Mouse (Mus musculus) kidney, adult 8-10 months (tissue): Measurements from ENCODE around the gene Aff4.

ENCODE experiments used
- DNase-seq, 2 experiments: peaks; one replicate each; pipeline ENCODE4 v3.0.0; 2022

Gene Aff4

DNA sequence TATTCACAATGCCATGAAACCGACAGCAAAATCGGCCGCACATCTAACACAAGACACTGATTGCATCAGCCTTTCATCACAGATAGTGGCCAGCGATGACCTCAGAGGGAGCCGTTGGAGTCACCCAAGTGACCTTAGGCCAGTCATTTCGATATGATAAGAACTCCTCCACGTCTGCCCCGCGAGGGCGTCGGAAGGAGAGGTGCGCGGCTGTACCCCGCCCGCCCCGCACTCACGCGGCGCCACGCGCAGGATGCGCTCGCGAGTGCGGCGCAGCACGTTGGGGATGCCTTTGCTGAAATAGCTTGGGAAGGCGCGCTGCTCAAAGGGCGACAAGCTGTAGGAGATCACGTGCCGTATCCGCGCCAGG lies 79.7 kb downstream of the Aff4 start:
- no peak for DNase-seq

DNA sequence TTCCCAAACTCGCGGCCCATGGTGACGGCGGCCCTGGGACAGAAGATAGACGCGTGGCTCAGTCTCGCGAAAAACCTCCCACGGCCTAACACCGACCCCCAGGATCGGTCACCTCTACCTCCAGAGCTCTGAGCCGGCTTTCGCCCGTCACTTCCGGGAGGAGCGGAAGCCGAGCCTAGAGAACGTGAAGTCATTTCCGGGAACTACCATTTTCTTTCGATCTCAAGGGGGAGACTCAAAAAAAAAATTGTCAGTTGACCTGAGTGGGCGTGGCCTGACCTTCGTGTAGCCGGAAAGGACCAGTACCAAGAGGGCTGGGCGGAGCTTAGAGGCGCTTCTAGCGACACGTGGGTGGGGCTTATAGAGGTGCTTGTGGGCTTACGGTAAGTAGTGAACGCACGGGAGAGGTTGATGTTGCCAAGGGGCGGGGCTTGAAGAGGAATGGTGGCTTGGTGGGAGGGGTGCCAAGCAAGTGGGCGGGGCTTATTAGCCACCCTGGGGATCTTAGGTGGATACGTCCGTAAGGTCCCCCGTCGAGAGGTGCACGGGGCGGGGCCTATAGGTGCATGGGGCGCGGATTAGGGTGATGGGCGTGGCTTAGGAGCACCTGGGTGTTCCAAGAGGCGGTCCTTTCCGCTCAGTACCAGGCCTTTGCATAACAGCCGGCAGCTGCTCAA lies 80.2 kb downstream of the Aff4 start, which contains the start of the genes Uqcrq and Gdf9:
Uqcrq (minus strand) TSS at position 162 of the 677 bp plus-strand sequence.
Gdf9 (plus strand) TSS at position 354 of the 677 bp plus-strand sequence.
- DNase-seq: peak; percentile 100

DNA sequence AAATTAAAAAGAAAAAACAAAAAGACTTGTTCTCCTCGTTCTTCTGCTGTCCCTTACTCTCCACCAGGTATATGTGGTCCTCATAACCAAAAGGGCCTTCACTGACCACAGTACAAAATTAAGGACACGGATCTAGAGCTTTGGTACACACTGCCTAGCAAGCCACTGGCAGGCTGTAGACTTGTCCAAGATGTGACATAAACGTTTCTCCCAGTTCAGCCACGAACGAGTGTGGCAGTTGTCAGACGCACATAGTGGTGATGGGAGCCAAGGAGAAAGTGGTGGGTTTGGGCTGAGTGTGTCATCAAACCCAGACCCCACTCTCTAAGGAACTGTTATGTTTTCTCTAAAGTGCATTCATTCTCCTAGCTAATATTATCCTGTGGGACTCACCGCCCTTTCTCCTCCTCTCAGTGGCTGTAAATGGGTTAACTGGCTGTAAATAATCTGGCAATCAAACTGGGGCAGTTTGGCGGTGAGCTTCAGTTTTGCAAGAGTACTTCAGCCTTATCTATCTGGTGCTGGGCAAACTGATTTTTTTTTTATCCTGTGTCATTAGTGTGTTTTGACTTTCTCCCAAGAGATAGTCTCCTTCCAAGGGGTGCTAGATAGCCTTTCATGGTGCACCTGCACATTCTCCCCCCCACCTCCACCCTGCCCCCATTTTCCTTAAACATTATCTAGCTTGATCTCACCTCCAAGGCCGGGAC lies 80.9 kb downstream of the Aff4 start:
- no peak for DNase-seq

DNA sequence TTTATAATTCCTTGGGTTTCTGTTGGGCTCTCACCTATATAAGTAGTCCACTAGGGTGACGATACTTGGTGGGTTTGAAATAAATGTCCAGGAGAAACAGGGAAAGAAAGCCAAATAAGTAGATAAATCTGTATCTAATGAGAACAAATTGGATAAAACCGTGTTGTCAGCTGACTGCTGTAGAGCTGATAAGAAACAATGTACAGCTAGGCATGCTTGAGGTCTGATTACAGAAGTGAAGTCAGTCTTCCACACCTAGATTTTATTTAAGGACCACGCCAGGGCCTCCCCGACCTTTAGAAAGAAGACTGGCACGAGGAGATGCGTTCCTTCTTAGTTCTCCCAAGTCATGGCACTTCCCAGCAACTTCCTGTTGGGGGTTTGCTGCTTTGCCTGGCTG lies 82.4 kb downstream of the Aff4 start:
- no peak for DNase-seq

DNA sequence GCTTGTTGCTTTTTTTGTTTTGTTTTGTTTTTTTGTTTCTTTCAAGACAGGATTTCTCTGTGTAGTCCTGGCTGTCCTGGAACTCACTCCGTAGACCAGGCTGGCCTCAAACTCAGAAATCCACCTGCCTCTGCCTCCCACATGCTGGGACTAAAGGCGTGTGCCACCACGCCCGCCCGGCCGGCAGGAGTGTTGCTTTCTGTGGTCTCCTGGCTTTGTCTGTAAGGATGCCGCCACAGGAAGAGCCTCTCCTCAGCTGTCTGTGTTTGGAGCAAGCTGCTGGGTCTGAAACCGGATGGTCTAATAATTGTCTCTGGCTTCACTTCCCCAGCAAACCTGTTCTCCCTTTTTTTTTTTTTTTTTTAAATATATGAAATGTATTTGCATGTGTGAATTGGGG lies 84.9 kb downstream of the Aff4 start:
- DNase-seq: no peak

DNA sequence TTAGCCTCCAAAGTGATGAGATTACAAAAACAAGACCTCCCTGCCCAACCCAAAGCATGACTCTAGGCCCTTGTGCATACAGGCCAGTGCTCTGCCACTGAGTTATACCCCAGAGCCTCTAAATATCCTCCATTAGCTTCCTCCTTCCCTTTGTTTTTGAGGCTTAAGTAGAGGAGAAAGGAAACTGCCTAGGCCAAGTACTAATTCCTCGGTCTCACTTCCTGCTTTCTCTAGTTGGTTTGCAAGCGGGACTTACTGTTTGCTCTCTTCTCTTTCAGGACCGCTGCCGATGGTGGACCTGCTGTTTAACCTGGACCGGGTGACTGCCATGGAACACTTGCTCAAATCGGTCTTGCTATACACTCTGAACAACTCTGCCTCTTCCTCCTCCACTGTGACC lies 85.7 kb downstream of the Aff4 start:
- DNase-seq: no peak

DNA sequence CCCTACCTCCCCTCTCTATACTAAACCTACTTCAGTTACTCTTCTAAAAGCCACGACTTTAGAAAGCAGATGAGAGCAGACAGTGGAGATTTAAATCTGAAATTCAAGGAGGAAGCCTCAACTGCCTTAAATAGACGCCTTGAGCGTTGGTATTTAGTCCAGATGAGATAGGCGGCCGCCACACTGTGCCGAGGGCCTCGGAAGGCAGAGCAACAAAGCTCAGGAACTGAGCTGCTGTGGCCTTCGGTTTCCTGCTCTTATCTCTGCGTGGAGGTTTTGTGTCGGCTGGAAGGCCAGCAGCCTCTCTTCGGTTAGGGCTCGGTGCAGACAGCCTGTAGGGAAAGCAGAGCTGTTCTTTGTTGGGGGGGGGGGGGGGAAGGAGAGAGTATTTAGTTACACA lies 91.3 kb downstream of the Aff4 start:
- DNase-seq: no peak

DNA sequence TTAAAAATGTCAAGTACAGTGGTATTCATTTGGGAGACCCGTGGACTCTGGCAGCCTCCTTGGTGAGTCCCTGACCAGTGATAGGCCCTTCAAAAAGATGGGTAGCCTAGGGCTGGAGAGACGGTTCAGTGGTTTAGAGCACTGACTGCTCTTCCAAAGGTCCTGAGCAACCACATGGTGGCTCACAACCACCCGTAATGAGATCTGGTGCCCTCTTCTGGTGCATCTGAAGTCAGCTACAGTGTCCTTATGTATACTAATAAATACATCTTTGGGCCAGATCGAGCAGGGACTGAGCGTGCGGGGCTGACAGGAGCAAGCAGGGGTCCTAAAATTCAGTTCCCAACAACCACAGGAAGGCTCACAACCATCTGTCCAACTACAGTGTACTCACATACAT lies 93.2 kb downstream of the Aff4 start:
- DNase-seq: peak in 1 of 2 experiments; percentile 61

DNA sequence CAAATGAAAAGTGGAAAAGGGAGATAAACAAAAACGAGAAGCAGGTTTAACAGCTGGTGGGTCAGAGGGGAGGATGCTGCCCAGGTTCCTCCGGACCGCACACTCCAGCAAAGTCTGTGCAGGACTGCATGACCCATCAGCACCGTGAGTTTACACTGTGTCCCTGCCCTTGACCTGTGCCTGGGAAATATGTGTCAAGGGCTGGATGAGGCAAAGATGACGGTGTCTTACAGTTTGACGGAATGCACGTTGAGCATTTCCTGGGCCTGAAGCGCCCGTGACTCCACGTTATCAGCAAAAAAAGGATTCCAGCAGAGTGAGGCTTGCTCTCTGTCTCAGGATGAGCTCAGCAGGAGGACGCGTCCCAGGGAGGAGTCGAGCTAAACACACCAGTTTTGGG lies 94.9 kb downstream of the Aff4 start:
- no peak for DNase-seq

DNA sequence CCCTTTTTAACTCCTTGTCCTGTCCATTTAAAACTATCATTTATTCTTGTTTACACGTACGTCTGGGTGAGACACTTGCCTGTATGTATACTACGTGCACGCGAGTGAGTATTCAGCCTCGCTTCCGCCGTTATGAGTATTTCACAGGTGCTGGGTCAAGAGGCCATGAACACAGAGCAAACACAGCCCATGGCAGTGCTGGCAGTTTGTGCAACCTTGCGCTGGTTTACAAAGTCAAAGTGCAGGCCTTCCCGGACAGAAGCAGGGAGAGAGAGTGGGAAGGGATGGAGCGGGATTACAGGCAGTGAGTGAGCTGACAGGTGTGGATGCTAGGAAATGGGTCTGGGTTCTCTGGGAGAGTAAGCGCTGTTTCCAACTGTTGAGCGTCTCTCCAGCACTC lies 95.5 kb downstream of the Aff4 start:
- no peak for DNase-seq

DNA sequence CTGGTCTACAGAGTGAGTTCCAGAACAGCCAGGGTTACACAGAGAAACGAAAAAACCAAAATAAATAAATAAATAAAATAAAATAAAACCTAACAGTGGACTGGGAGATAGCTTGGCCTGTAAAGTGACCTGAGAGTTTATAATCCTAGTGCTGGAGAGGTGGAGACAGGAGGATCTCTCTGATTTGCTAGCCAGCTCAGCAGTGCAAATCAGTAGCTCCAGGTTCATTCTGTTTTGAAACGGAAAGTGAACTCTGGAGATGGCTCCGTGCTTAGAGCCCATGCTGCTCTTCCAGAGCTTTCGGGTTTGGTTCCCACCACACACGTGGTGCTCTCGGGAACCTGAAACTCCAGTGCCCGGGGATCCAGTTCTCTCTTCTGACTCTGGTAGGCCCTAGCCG lies 97.4 kb downstream of the Aff4 start:
- DNase-seq: no peak

DNA sequence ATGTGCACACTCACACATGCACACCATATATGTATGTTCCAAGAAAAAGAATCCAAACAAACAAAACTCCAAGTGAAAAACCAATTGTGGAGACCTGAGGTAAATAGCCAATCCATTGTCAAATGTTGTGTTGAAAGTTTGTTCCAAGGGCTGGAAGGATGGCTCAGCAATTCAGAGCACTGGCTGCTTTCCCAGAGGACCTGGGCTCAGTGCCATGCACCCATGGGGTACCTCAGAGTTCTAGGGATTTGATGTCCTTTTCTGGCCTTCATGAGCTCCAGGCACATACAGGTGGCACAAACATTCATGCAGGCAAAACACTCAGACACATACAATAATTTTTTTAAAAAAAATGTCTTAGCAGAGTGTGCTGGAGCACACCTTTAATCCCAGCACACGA lies 97.9 kb downstream of the Aff4 start:
- DNase-seq: peak; percentile 75 to 93

DNA sequence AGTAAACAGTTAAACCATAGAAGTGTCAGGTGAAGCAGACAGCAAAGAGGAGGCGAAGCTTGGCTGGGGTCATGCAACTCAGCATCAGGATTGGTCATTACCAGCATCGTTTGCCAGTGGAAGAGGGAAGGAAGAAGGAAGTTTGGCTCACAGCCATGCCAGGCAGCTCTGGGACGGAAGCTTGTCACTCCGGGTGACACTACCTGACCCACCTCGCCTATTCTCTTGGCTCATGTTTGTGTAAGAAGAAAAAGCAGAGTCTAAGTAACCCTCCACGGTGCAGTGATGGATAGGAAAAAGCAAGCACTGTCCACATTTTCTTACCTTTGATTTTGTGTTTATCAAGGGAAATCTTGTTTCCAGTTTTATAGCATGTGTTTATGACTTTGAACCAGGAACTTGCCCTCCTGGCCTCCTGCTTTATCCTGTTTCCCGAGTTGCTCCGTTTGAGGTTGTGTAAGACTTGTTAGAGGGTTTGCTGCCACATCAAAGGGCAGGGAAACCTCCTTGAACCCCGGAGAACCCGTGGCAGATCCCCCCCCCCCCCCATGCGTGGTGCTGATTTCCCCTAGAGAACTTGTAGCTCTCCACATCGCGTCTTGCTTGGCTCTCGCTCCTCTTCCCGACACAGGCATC lies 99.6 kb downstream of the Aff4 start:
- DNase-seq: no peak

DNA sequence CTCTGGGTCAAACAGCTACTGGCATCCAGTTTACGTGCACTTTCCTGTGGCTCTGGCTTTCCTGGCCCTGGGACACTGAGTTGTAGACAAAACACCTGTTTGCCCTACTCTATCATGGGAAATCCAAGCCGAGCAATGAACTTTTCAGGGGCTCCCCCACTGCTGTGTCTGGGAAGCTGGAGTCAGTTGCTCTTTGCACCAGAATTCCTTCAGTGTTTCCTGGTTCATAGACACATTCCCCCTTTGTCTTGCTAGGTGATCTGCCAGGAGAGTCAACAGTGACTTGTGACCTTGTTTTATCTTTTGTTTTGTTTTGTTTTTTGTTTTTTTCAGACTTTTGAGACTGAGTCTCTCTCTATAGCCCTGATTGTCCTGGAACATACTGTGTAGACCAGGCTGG lies 100.7 kb downstream of the Aff4 start:
- no peak for DNase-seq

DNA sequence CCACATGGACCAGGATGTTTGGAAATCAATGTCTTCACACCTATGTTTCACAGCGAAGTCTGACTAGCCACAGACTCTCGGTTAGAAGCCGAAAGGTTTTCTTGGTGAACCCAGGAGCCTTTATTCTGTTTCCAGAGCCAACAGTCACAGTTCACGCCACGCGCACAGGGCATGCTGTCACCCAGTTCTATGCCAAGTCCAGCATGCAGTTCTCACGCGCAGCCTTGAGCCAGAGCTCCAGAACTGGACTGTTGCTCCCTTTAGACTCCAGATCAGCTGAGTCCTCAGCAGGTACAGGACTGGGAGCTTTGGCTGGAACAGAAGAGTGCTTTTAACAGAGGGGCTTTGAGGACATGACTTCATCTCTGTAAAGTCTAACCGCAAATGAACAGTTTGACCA lies 101.8 kb downstream of the Aff4 start:
- DNase-seq: peak in 1 of 2 experiments; percentile 59

DNA sequence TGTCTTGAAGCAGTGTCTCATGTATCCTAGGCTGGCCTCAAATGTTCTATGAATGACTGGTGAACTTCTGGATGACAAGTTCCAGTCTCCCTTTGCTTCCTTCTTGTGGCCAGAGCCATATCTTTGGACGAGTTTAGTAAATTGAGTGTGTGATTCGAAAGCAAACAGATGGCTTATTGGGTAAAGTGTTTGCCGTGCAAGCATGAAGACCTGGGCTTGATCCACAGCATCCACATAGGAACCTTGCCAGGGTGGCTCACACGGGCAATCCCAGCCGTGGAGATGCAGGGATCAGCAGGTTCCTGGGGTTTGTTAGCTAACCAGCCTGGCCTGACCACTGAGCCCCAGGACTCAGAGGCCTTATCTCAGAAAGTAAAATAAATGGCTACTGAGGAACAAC lies 102.4 kb downstream of the Aff4 start:
- DNase-seq: no peak

DNA sequence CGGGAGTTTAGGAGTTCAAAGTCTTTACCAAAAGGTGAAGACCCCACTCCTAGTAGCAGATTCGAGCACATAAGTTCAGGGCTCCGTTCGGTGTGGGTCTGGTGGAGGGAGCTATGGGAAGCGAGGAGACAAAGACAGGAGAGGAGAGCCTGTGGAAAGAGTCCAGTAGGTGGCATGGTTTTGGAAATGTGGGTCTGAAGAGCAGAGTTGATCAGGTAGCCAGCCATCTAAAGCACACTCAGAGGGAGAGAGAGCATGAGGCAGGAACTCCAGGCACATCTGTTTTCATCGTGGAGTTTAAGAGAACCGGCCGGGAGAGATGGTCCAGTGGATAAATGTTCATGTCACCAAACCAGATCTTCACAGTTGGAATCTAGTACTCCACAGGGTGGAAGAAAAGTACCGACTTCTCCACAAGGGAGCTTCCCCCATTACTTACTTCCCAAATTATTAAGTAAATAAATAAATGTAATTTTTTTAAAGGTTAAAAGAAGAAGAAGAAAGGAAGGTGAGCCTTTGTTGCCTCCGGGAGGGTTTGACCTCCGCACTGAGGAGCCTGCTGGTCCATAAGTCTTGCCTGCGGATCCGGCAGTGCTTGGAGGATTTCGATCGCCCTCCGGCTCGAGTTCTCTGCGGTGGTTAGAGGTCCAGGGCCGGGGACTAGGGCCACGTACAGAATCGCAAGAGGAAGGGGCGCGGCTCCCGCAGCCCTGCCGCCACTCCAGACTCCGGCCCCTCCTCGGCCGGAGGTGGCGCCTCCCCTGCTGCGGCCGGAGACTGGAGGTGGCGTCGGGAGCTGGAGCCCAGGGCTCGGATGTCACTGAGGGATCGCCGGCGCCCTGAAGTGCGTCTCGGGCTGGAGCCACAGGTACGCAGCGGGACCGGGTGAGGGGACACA lies 106.1 kb downstream of the Aff4 start, which contains the start of the genes Gm10447 and Shroom1:
Gm10447 (minus strand) TSS at position 637 of the 898 bp plus-strand sequence.
Shroom1 (plus strand) TSS at position 732 of the 898 bp plus-strand sequence.
- DNase-seq: peak; percentile 52 to 61

DNA sequence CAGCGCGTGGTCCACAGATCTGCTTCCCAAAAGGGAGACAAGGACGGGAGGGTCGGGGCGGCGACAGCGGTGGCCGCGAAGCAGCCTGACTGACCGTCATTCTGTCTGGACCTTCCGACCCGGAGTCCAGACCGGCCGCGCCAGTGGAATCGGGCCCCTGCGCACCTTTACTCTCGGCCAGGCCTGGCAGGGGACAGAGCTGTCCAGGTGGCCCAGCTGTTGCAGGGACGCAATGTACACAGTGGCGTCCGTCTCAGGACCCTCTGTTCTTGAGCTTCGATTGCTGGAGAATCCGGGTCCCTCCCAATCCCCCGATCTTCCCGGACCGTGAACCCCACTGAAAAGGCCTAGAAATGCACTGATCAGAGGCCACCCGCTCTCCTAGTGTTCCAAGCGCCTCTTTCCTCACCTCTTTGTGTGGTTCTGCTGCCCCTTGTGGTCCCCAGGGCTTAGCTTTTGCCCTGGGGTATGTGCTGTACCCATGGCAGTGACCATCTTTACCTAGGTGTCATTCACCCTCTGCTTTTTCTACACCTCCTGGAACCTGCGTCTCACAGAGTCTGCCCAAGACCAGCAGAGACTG lies 106.8 kb downstream of the Aff4 start:
- DNase-seq: peak in 1 of 2 experiments; percentile 30

DNA sequence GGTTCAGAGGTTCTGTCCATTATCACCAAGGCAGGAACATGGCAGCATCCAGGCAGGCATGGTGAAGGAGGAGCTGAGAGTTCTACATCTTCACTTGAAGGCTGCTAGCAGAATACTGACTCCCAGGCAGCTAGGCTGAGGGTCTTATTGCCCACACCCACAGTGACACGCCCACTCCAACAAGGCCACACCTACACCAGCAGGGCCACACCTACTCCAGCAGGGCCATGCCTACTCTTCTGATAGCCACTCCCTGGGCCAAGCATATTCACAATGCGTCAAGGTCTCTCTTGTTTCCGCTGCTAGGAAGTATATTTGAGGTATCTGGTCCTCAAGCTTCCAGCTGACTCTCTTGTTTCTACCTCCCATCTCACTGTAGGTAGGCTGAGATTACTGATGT lies 108.4 kb downstream of the Aff4 start:
- no peak for DNase-seq

DNA sequence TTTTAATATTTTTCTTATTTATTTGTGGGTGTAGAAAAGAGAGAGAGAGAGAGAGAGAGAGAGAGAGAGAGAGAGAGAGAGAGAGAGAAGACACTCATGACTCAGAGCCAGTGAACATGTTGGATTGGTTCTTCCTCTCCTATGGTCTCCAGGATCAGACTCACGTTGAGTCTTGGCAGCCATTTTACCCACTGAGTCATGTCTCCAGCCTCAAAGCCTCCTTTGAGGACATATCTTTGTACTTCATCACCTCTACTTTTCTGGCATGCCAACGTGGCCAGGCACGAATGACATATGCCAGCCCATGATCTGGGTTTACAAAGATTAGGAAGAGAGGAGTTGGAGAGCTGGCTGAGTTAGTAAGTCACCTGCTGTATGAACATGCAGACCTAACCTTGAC lies 109.6 kb downstream of the Aff4 start:
- no peak for DNase-seq

DNA sequence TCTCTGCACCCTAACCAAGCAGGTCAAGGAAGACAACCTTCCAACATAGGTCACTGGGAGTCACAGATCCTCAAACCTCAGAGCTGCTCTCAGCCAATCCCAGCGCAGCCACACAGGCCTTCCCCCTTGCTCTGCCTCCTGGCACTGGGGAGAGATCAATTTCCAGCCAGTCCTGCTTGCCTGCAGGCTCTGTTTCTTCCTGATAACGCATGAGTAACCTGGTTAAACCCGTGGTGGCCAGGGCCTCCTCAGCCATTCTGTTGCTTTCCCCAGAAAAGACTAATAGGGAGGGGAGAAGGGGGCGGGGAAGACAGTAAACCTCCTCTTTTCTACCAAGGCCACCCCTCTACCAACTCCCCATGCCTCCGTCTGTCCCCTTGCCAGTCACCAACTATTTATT lies 111.1 kb downstream of the Aff4 start:
- peak in 1 of 2 experiments; percentile 57 for DNase-seq
